Mouse (Mus musculus) heart, adult 9 months (tissue): ENCODE measurements around the gene Tex26.

Experiments used
- DNase-seq, 2 experiments: peaks; one replicate each; pipeline ENCODE4 v3.0.0; 2022; ENCODE audit warnings: low spot score in 2 of 2

Tex26 gene

GRCm38 (mm10) chr5:149439531-149440179 lies at the start of gene Tex26:
Gene Tex26 (plus strand): TSS chr5:149439660.
- DNase-seq, result peak in 1 of 2 experiments; percentile 36

GRCm38 (mm10) chr5:149391574-149392375 lies 47.7 kb upstream of the Tex26 start:
- no peak for DNase-seq

DNA sequence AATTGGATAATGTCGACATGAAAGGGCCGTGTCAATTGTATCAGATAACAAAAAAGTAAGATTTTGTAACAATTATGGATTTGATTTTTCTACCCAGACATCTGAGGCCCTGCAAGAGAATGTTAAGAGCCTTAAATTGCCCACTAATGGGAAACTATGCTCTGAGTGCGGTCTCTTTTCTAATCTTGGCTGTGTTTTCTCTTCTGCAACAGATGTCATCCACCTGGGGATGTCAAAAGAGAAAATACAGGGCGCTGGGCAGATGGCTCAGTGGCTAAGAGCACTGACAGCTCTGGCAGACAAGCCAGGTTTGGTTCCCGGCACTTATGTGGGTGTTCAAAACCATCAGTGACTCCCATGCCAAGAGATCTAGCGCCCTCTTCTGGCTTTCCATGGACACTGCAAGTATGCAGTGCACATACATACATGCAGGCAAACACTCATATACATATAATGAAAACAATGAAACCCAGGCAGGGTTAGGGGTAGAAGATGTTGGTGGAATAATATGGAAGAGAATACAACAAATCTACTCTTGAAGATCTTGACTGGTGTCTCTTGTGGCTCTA lies 47.0 kb upstream of the Tex26 start:
- DNase-seq, result no peak

- DNase-seq, result no peak
These were observed 37.9 kb upstream of the Tex26 start for GRCm38 (mm10) chr5:149401446-149401975.

DNA sequence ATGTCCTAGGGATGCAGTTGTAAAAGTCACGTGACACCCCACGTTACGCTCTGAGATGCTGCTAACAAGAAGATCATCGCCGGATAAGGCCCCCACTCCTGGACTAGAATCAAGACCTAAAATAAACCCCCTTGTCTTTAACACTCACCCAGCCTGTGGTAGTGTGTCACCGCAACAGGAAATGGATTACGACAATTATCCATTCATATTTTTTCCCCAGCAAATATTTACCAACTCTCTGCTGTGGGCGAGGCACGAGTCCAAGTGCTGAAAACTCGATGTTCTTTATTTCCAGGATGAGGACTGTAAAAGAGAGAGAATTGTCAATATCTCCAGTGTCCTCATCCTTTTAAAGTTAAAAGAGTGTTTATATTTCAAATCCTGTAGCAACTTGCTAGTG lies 37.4 kb upstream of the Tex26 start:
- DNase-seq, result no peak

- peak; percentile 86 to 87 for DNase-seq
These were observed 36.1 kb upstream of the Tex26 start for GRCm38 (mm10) chr5:149403386-149403785.

GRCm38 (mm10) chr5:149404710-149405109 lies 34.8 kb upstream of the Tex26 start:
- DNase-seq, result no peak

- DNase-seq, result no peak
These were observed 32.6 kb upstream of the Tex26 start for GRCm38 (mm10) chr5:149406791-149407276.

DNA sequence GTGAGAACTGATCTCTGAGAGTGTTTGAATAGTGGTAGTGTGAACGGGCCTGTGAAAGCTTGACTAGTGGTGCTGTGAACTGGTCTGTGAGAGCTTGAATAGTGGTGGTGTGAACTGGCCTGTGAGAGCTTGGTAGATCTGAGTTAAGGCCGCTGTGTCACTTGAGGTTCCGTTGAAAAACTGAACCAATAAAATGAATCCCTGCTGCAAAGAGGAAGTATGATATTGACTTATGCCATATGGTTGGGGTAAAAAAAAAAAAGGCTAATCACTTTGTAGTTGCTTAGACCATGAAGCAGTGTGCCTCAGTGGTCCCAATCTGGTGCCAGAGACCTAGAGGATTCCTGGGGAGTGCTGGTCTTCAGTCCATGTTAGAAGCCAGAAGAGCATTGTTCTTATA lies 30.0 kb upstream of the Tex26 start:
- DNase-seq, result no peak

- peak; percentile 89 to 91 for DNase-seq
These were observed 27.8 kb upstream of the Tex26 start, which contains the start of gene Medag for GRCm38 (mm10) chr5:149411509-149412193. Gene Medag (plus strand): TSS chr5:149411749.

- no peak for DNase-seq
These were observed 27.3 kb upstream of the Tex26 start for GRCm38 (mm10) chr5:149412194-149412575.

DNA sequence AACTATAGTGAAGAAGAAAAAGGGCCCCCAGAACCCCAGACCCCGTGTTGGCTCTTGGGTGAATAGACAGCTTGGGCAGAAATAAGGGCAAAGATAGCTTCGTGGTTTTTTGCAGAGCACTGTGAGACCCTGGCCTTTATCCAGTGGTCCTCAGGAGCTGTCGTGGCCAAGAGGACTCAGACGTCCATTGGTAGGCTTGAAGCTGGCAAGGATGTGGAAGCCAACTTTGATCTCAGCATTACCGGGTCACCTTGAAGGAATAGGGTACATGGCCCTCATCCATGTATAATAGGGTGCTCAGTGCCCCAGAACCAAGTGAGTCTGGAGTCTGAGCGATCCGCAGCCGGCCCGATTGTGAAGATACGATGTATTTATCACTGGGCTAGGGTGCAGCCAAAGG lies 26.8 kb upstream of the Tex26 start:
- DNase-seq, result no peak

GRCm38 (mm10) chr5:149414369-149415167 lies 24.9 kb upstream of the Tex26 start:
- no peak for DNase-seq

GRCm38 (mm10) chr5:149417381-149417780 lies 22.1 kb upstream of the Tex26 start:
- DNase-seq, result no peak

- no peak for DNase-seq
These were observed 12.9 kb upstream of the Tex26 start for GRCm38 (mm10) chr5:149426525-149426924.

DNA sequence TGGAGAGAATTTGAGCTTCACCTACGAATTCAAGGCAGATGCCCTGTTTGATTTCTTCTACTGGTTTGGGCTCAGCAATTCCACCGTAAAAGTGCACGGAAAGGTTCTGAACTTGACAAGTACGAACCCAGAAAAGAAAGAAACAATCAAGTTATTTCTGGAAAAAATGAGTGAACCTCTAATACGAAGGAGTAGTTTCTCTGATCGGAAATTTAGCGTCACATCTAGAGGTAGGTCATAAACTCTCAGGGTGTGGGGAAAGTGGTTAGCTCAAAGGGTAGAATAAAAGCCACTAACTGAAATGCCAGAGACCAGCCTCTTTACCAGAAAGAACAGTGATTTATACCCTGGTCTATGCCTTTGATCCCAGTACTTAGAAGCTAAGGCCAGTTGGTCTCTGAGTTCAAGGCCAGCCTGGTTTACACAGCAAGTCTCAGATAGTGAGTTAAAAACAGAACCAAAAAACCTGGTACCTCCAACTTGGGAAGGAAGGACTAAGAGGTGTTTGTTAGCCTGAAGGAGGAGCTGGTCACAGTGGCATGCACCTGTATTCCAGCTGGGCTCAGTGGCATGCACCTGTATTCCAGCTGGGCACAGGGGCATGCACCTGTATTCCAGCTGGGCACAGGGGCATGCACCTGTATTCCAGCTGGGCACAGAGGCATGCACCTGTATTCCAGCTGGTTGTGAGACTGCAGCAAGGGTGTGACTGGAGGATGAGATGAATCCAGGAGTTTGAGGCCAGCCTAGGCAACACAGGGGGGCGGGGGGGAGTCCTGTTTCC lies 12.0 kb upstream of the Tex26 start:
- no peak for DNase-seq

DNA sequence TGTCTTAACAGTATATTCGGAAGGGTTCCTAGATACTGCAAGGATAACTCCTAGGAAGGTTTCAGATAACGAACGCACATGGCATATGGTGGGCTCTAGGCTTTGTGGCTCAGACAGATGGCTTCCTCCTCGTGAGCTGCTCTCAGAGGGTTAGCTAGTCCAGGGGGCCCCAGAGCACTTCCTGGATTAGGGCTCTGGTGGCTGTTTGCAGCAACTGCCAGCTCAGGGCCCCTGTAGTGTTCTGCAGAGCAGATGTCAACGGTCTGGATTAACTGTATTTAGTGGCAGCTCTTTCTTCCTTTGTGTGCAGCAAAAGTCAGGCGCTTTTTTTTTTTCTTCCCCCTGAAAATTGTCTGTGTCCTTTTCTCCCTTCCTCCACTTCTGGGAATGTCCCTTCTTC lies 11.1 kb upstream of the Tex26 start:
- no peak for DNase-seq

- DNase-seq, result peak; percentile 29 to 46
These were observed 10.6 kb upstream of the Tex26 start for GRCm38 (mm10) chr5:149428810-149429255.

DNA sequence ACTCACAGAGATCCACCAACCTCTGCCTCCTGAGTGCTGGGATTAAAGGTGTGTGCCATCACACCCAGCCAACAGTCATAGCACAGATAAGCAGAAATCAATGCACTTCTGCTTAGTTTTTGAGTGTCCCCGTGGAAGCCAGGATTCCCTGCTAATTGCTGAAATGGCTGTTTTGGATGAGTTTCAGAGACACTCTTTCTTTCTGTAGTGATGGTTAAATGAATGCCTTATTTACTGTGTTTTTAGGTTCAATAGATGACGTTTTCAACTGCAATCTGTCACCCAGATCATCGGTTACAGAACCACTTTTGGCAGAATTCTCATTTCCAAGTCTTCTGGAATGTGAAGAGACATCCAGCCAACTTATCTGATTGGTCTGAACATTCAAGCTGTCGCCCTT lies 9.9 kb upstream of the Tex26 start:
- no peak for DNase-seq

DNA sequence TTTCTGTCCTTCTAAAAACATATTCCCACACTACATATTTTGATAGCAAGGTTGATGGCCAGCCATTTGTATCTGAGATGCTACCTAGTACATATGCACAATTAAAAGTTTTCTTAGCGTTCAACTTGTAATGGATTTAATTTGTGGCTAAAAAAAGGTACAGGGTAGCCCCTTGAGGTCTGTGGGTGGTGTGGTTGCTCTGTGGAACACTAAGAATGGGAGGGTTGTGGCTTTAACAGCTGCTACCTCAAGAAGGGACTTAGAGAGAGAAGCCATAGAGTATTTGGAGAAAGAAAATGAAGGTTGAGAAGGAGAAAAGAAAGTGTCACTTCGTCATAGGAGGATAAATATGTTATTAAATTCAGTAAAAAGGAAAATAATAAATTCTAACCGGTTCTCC lies 8.5 kb upstream of the Tex26 start:
- DNase-seq, result no peak
